Mouse (Mus musculus): ENCODE results near the gene Slc10a7. TPM values are rescaled to one million over a fixed set of nuclear protein-coding genes. Genes with fewer than 3 reads are reported as not detected.

The Slc10a7 gene
- polyA plus RNA-seq, 1 experiment from 2014 or later: 7.1 TPM

- Histone ChIP-seq H3K36me3 (ENCODE audit: control insufficient read depth, insufficient read depth, low read length) (no peaks in the 10 kb centered on the region), H3K27me3 (ENCODE audit: control insufficient read depth, insufficient read depth, low read length) (no peaks in the 10 kb centered on the region), H3K4me2 (ENCODE audit: low read depth, low read length) (no peak overlapping the region), H3K9ac (replicated peaks; ENCODE audit: low read depth, low read length) (no peak overlapping the region), H3K4me1 (ENCODE audit: control insufficient read depth, insufficient read depth, low read length) (no peaks in the 10 kb centered on the region), H3K4me3 (ENCODE audit: low read depth, low read length) (no peak overlapping the region), H3K27ac (ENCODE audit: low read depth, low read length) (no peak overlapping the region), H3K9me3 (ENCODE audit: control insufficient read depth, low read length) (no peaks in the 10 kb centered on the region)
- ATAC-seq (ENCODE audit: low read depth): no peak
- WGBS: 94% methylated on average over 1 of the region's 1 CpGs
These were observed 256.4 kb downstream of the Slc10a7 start for GRCm38 (mm10) chr8:78765556-78765955.

GRCm38 (mm10) chr8:78770584-78770983 lies 261.4 kb downstream of the Slc10a7 start:
- Histone ChIP-seq H3K27me3 (ENCODE audit: control insufficient read depth, insufficient read depth, low read length) (no peaks in the 10 kb centered on the region), H3K36me3 (ENCODE audit: control insufficient read depth, insufficient read depth, low read length) (no peaks in the 10 kb centered on the region), H3K4me3 (ENCODE audit: low read depth, low read length) (no peak overlapping the region), H3K9me3 (ENCODE audit: control insufficient read depth, low read length) (no peaks in the 10 kb centered on the region), H3K4me1 (ENCODE audit: control insufficient read depth, insufficient read depth, low read length) (no peaks in the 10 kb centered on the region), H3K4me2 (ENCODE audit: low read depth, low read length) (no peak overlapping the region), H3K9ac (replicated peaks; ENCODE audit: low read depth, low read length) (no peak overlapping the region), H3K27ac (ENCODE audit: low read depth, low read length) (no peak overlapping the region)
- WGBS: 92% methylated on average over 3 of the region's 3 CpGs
- ATAC-seq (ENCODE audit: low read depth): no peak

- WGBS: 84% methylated on average over 7 of the region's 7 CpGs
- Histone ChIP-seq H3K9me3 (ENCODE audit: control insufficient read depth, low read length) (no peaks in the 10 kb centered on the region), H3K4me3 (ENCODE audit: low read depth, low read length) (no peak overlapping the region), H3K27me3 (ENCODE audit: control insufficient read depth, insufficient read depth, low read length) (no peaks in the 10 kb centered on the region), H3K9ac (replicated peaks; ENCODE audit: low read depth, low read length) (no peak overlapping the region), H3K4me1 (ENCODE audit: control insufficient read depth, insufficient read depth, low read length) (no peaks in the 10 kb centered on the region), H3K36me3 (ENCODE audit: control insufficient read depth, insufficient read depth, low read length) (no peaks in the 10 kb centered on the region), H3K27ac (ENCODE audit: low read depth, low read length) (no peak overlapping the region), H3K4me2 (ENCODE audit: low read depth, low read length) (no peak overlapping the region)
- no peak for ATAC-seq (ENCODE audit: low read depth)
These were observed 262.1 kb downstream of the Slc10a7 start for GRCm38 (mm10) chr8:78771256-78771655.

DNA sequence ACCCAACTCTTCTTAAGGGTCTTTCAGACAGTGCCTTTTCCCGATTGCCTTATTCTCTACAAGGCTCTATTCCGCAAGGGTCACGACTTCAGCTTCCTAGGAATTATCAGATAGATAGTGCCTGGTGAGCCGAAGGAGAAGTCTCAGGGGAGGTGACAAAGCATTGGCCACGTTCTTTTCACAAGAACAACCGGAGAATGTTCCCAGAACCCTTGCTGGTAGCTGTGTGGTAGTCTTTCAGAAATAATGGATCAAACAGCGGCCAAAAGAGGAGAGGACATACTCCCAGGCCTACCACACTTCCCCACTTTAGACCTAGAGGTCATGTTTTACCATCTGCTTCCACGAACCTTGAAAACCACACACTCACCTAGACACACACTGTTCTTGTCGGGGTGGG lies 267.7 kb downstream of the Slc10a7 start:
- Histone ChIP-seq H3K36me3 (ENCODE audit: control insufficient read depth, insufficient read depth, low read length) (no peaks in the 10 kb centered on the region), H3K4me2 (ENCODE audit: low read depth, low read length) (no peak overlapping the region), H3K27ac (ENCODE audit: low read depth, low read length) (no peak overlapping the region), H3K9ac (replicated peaks; ENCODE audit: low read depth, low read length) (no peak overlapping the region), H3K9me3 (ENCODE audit: control insufficient read depth, low read length) (no peaks in the 10 kb centered on the region), H3K4me3 (ENCODE audit: low read depth, low read length) (no peak overlapping the region), H3K27me3 (ENCODE audit: control insufficient read depth, insufficient read depth, low read length) (no peaks in the 10 kb centered on the region), H3K4me1 (ENCODE audit: control insufficient read depth, insufficient read depth, low read length) (no peaks in the 10 kb centered on the region)
- WGBS: 93% methylated on average over 9 of the region's 9 CpGs
- ATAC-seq (ENCODE audit: low read depth): no peak

Other genes starting within 250 kb of the Slc10a7 start
- gene Pou4f2, start 72.7 kb upstream of the Slc10a7 start, polyA plus RNA-seq (2014; fragmentation: Nextera tagmentation; extraction: Ambion mirVana): 3.6 and 5.4 TPM in 2 replicates
- 190 and 209 TPM in 2 replicates for gene Rbmxl1, start 448 bp upstream of the Slc10a7 start, polyA plus RNA-seq (2014; fragmentation: Nextera tagmentation; extraction: Ambion mirVana)

Data from neural tube, embryonic 14.5 days (tissue).